In the genomic region with DNA sequence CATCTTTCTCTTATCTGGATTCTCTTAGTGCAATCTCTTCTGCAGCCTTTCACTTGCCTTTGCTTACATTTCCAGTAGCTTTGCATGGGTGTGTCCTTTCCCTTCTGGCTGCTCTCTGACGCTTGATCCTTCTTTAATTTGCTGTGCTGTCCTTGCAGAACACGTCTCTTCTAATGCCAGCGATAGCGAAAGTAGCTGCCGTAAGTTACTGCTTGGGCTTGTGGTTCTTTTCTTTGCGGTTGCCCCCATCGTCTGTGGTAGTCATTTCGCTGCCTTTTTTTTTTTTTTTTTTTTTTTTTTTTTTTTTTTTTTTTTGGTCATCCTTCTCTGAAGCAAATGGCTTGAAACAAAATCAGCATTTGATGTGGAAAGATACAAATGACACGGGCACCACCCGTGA, we compare ENCODE assay signal across 23 mouse cellular contexts.
DNase-seq lines count a peak whose midpoint lies in the region; ATAC-seq and TF ChIP-seq lines count a peak whose summit lies in the region.
"Had no signal": no experiment of that assay in that cellular context is flagged by ENCODE, and none has a peak within 500 bp of the region (broad histone marks: within the 10 kb centered on the region; RNA-seq: fewer than 3 reads in every experiment).

No protein-coding gene starts in this region.

- ATAC-seq in CD4-positive, CD25-positive, alpha-beta regulatory T cell, adult 4 months = peak; percentile 51
- ATAC-seq in granulocyte monocyte progenitor cell, adult 5-6 weeks (replicated peaks; ENCODE audit: poor library complexity, severe bottlenecking) = peak; percentile 92
- ATAC-seq in hindbrain, embryonic 13.5 days (ENCODE audit: low FRiP score) = no peak
- ATAC-seq: forebrain, embryonic 14.5 days; intestine, embryonic 16.5 days; midbrain, embryonic 13.5 days; Patski had no signal

- TF ChIP-seq CTCF in gastrocnemius, adult 2 months (IDR thresholded peaks at IDR 0.05) = no peak

- peak overlapping the region; percentile 41 for H3K4me2 ChIP-seq in myocyte (ENCODE audit: low read depth)
- no peak overlapping the region for H3K4me2 ChIP-seq in hindbrain, embryonic 13.5 days
- H3K4me2 ChIP-seq: heart, embryonic 12.5 days; hindbrain, embryonic 14.5 days; limb, embryonic 12.5 days; liver, embryonic 13.5 days; lung, embryonic 15.5 days; midbrain, embryonic 13.5 days had no signal

- no peaks in the 10 kb centered on the region for H3K4me1 ChIP-seq in hindbrain, embryonic 13.5 days (replicated peaks)
- H3K4me1 ChIP-seq: heart, embryonic 12.5 days; limb, embryonic 12.5 days; lung, embryonic 15.5 days; midbrain, embryonic 13.5 days had no signal

- H3K36me3 ChIP-seq in myocyte (ENCODE audit: control insufficient read depth, insufficient read depth) = no peaks in the 10 kb centered on the region
- no peaks in the 10 kb centered on the region for H3K36me3 ChIP-seq in hindbrain, embryonic 13.5 days
- H3K36me3 ChIP-seq: heart, embryonic 12.5 days; limb, embryonic 12.5 days; liver, embryonic 13.5 days; lung, embryonic 15.5 days; midbrain, embryonic 13.5 days had no signal

- WGBS in hindbrain, embryonic 13.5 days = 77% methylated on average over 10 of the region's 10 CpGs

- H3K9ac ChIP-seq in hindbrain, embryonic 13.5 days = no peak overlapping the region
- H3K9ac ChIP-seq: heart, embryonic 12.5 days; hindbrain, embryonic 14.5 days; limb, embryonic 12.5 days; liver, embryonic 13.5 days; lung, embryonic 15.5 days; midbrain, embryonic 13.5 days had no signal

- TF ChIP-seq POLR2A in myocyte (IDR thresholded peaks at IDR 0.05; ENCODE audit: insufficient read length, low read depth) = no peak

- no peak for DNase-seq in gastrocnemius, adult 2 months
- no peak for DNase-seq in gastrocnemius, postnatal 14 days
- DNase-seq in kidney, postnatal 25 days = no peak
- no peak for DNase-seq in neural tube, embryonic 10.5 days (ENCODE audit: extremely low spot score, low spot score)
- DNase-seq: adrenal gland, postnatal 36 days; cerebellum, adult 18-20 months; heart, postnatal 14 days; kidney, postnatal 4 days; liver, embryonic 13.5 days; lung, postnatal 4 days; right cerebral cortex, postnatal 25 days had no signal

- no peak overlapping the region for H3ac ChIP-seq in myocyte (ENCODE audit: control insufficient read depth, insufficient read length)

- peak overlapping the region; percentile 28 for H3K4me3 ChIP-seq in gastrocnemius, adult 2 months
- no peak overlapping the region for H3K4me3 ChIP-seq in myocyte
- H3K4me3 ChIP-seq in hindbrain, embryonic 13.5 days = no peak overlapping the region
- H3K4me3 ChIP-seq: heart, embryonic 12.5 days; limb, embryonic 12.5 days; liver, embryonic 13.5 days; lung, embryonic 15.5 days; midbrain, embryonic 13.5 days had no signal

- no peaks in the 10 kb centered on the region for H3K79me2 ChIP-seq in myocyte (ENCODE audit: control insufficient read depth, insufficient read depth)

- no peaks in the 10 kb centered on the region for H3K27me3 ChIP-seq in myocyte (ENCODE audit: control insufficient read depth, insufficient read depth, insufficient read length)
- no peaks in the 10 kb centered on the region for H3K27me3 ChIP-seq in hindbrain, embryonic 13.5 days
- H3K27me3 ChIP-seq: heart, embryonic 12.5 days; limb, embryonic 12.5 days; liver, embryonic 13.5 days; lung, embryonic 15.5 days; midbrain, embryonic 13.5 days; Patski had no signal

- H3K9me3 ChIP-seq in hindbrain, embryonic 13.5 days = no peaks in the 10 kb centered on the region
- H3K9me3 ChIP-seq: heart, embryonic 12.5 days; limb, embryonic 12.5 days; liver, embryonic 13.5 days; lung, embryonic 15.5 days; midbrain, embryonic 13.5 days had no signal

- H3K27ac ChIP-seq in gastrocnemius, adult 2 months = no peak overlapping the region
- no peak overlapping the region for H3K27ac ChIP-seq in hindbrain, embryonic 13.5 days
- H3K27ac ChIP-seq: hindbrain, embryonic 14.5 days; limb, embryonic 12.5 days; liver, embryonic 13.5 days; lung, embryonic 15.5 days; midbrain, embryonic 13.5 days had no signal

- intact Hi-C loops in gastrocnemius, adult 2 months (cut with DNase I) = no loop called here
- intact Hi-C loops in gastrocnemius, postnatal 14 days (cut with DNase I; ENCODE audit: low total_unique reads) = no loop called here

TF ChIP-seq in myocyte, 11 proteins besides CTCF, POLR2A, EP300 and RAD21:
- no peak for TF ChIP-seq REST (IDR thresholded peaks at IDR 0.05; ENCODE audit: insufficient read depth, insufficient read length)
- no peak for TF ChIP-seq POLR2AphosphoS2 (IDR thresholded peaks at IDR 0.05; ENCODE audit: insufficient read length, low read depth)
- no peak for TF ChIP-seq CEBPB (IDR thresholded peaks at IDR 0.05; ENCODE audit: insufficient read depth, poor library complexity, severe bottlenecking)
- no peak for TF ChIP-seq SRF (IDR thresholded peaks at IDR 0.05; ENCODE audit: control insufficient read depth, insufficient read length, low read depth)
- no peak for TF ChIP-seq MYOD1 (IDR thresholded peaks at IDR 0.05; ENCODE audit: control insufficient read depth in 1 of 3, insufficient read length in 2 of 3, low read depth in 2 of 3)
- no peak for TF ChIP-seq TCF3 (IDR thresholded peaks at IDR 0.05; ENCODE audit: insufficient read length, low read depth)
- TF ChIP-seq TCF12 (IDR thresholded peaks at IDR 0.05; ENCODE audit: insufficient read depth, poor library complexity, severe bottlenecking) = no peak
- TF ChIP-seq MAX (IDR thresholded peaks at IDR 0.05; ENCODE audit: low read depth) = no peak
- TF ChIP-seq MYOG (IDR thresholded peaks at IDR 0.05; ENCODE audit: control insufficient read depth in 1 of 3, insufficient read depth in 1 of 3, insufficient read length in 2 of 3, low read depth in 2 of 3) = no peak
- no peak for TF ChIP-seq USF1 (IDR thresholded peaks at IDR 0.05; ENCODE audit: low read depth)
TF ChIP-seq in myocyte: peak in this region for 0.
